In genomic region chr7:113150789-113151188, GRCm38 (mm10) we compare ENCODE assay signal across 8 mouse cellular contexts. TPM values are rescaled to one million over a fixed set of nuclear protein-coding genes. Genes with fewer than 3 reads are reported as not detected.
DNase-seq lines count a peak whose midpoint lies in the region; ATAC-seq and TF ChIP-seq lines count a peak whose summit lies in the region.

No protein-coding gene starts in this region.

- H3K4me3 ChIP-seq in forebrain, embryonic 10.5 days: no peak overlapping the region
- no peak overlapping the region for H3K4me3 ChIP-seq in forebrain, embryonic 11.5 days (ENCODE audit: low read depth, low read length)
- H3K4me3 ChIP-seq in midbrain, embryonic 11.5 days (ENCODE audit: low read depth, low read length): no peak overlapping the region
- H3K4me3 ChIP-seq in midbrain, embryonic 13.5 days (replicated peaks): no peak overlapping the region
- no peak overlapping the region for H3K4me3 ChIP-seq in kidney, postnatal 0 days (replicated peaks; ENCODE audit: low read depth, low read length)

- H3K9me3 ChIP-seq in forebrain, embryonic 10.5 days: no peaks in the 10 kb centered on the region
- H3K9me3 ChIP-seq in forebrain, embryonic 11.5 days (ENCODE audit: control insufficient read depth, low read length): no peaks in the 10 kb centered on the region
- no peaks in the 10 kb centered on the region for H3K9me3 ChIP-seq in midbrain, embryonic 11.5 days (ENCODE audit: control insufficient read depth, low read length)
- H3K9me3 ChIP-seq in midbrain, embryonic 13.5 days: no peaks in the 10 kb centered on the region
- no peaks in the 10 kb centered on the region for H3K9me3 ChIP-seq in kidney, postnatal 0 days (replicated peaks; ENCODE audit: low read length)

- no peak for DNase-seq in forebrain, embryonic 10.5 days (ENCODE audit: extremely low spot score, low spot score)
- no peak for DNase-seq in forebrain, embryonic 11.5 days (ENCODE audit: low spot score)
- peak; percentile 81 for DNase-seq in midbrain, embryonic 11.5 days (ENCODE audit: low spot score, missing footprints)
- peak; percentile 62 for DNase-seq in kidney, postnatal 0 days (ENCODE audit: low spot score)
- no peak for DNase-seq in frontal cortex, postnatal 10 days (ENCODE audit: low spot score in 2 of 2)
- DNase-seq in thymus, postnatal 14 days: no peak
- no peak for DNase-seq in right cerebral cortex, postnatal 25 days

- no peak overlapping the region for H3K4me2 ChIP-seq in forebrain, embryonic 11.5 days (ENCODE audit: low read depth, low read length, severe bottlenecking)
- no peak overlapping the region for H3K4me2 ChIP-seq in midbrain, embryonic 11.5 days
- H3K4me2 ChIP-seq in midbrain, embryonic 13.5 days (replicated peaks): no peak overlapping the region
- no peak overlapping the region for H3K4me2 ChIP-seq in kidney, postnatal 0 days (ENCODE audit: low read length)

- no peak for ATAC-seq in forebrain, embryonic 11.5 days (replicated peaks; ENCODE audit: low FRiP score)
- ATAC-seq in midbrain, embryonic 11.5 days (ENCODE audit: low FRiP score): no peak
- no peak for ATAC-seq in midbrain, embryonic 13.5 days
- ATAC-seq in kidney, postnatal 0 days (replicated peaks; ENCODE audit: low FRiP score, low read depth): no peak

- no peaks in the 10 kb centered on the region for H3K36me3 ChIP-seq in forebrain, embryonic 10.5 days (replicated peaks)
- H3K36me3 ChIP-seq in forebrain, embryonic 11.5 days (ENCODE audit: control insufficient read depth, insufficient read depth, low read length): no peaks in the 10 kb centered on the region
- H3K36me3 ChIP-seq in midbrain, embryonic 11.5 days (ENCODE audit: control insufficient read depth, insufficient read depth, low read length): no peaks in the 10 kb centered on the region
- H3K36me3 ChIP-seq in midbrain, embryonic 13.5 days: no peaks in the 10 kb centered on the region
- no peaks in the 10 kb centered on the region for H3K36me3 ChIP-seq in kidney, postnatal 0 days (ENCODE audit: insufficient read depth, low read length)

- WGBS in forebrain, embryonic 10.5 days: 75% methylated on average over 6 of the region's 6 CpGs
- 66% methylated on average over 6 of the region's 6 CpGs for WGBS in forebrain, embryonic 11.5 days
- WGBS in midbrain, embryonic 11.5 days: 56% methylated on average over 6 of the region's 6 CpGs
- 57% methylated on average over 6 of the region's 6 CpGs for WGBS in midbrain, embryonic 13.5 days
- 36% methylated on average over 6 of the region's 6 CpGs for WGBS in kidney, postnatal 0 days

- H3K27ac ChIP-seq in forebrain, embryonic 10.5 days: peak overlapping the region; percentile 4; the same call in 1 of the 2 replicates
- H3K27ac ChIP-seq in forebrain, embryonic 11.5 days (ENCODE audit: low read depth, low read length): no peak overlapping the region
- no peak overlapping the region for H3K27ac ChIP-seq in midbrain, embryonic 11.5 days (ENCODE audit: low read depth, low read length)
- H3K27ac ChIP-seq in midbrain, embryonic 13.5 days: no peak overlapping the region
- H3K27ac ChIP-seq in kidney, postnatal 0 days: peak overlapping the region; percentile 60

- no peak overlapping the region for H3K9ac ChIP-seq in forebrain, embryonic 11.5 days (ENCODE audit: low read length)
- H3K9ac ChIP-seq in midbrain, embryonic 11.5 days (ENCODE audit: low read length): no peak overlapping the region
- no peak overlapping the region for H3K9ac ChIP-seq in midbrain, embryonic 13.5 days (replicated peaks)
- H3K9ac ChIP-seq in kidney, postnatal 0 days (ENCODE audit: low read depth, low read length): no peak overlapping the region

- H3K27me3 ChIP-seq in forebrain, embryonic 10.5 days (ENCODE audit: poor library complexity, severe bottlenecking): peaks cover 18% of the 10 kb centered on the region
- H3K27me3 ChIP-seq in forebrain, embryonic 11.5 days (ENCODE audit: control insufficient read depth, insufficient read depth, low read length): no peaks in the 10 kb centered on the region
- H3K27me3 ChIP-seq in midbrain, embryonic 11.5 days (ENCODE audit: control insufficient read depth, insufficient read depth, low read length): no peaks in the 10 kb centered on the region
- peaks cover 4% of the 10 kb centered on the region; the same call in 1 of the 2 replicates for H3K27me3 ChIP-seq in midbrain, embryonic 13.5 days
- H3K27me3 ChIP-seq in kidney, postnatal 0 days (ENCODE audit: insufficient read depth, low read length): no peaks in the 10 kb centered on the region

- TF ChIP-seq CTCF in kidney, postnatal 0 days (IDR thresholded peaks at IDR 0.05; ENCODE audit: low read depth): no peak

- peaks cover 39% of the 10 kb centered on the region for H3K4me1 ChIP-seq in forebrain, embryonic 10.5 days
- peaks cover 2% of the 10 kb centered on the region; the same call in 1 of the 2 replicates for H3K4me1 ChIP-seq in forebrain, embryonic 11.5 days (replicated peaks; ENCODE audit: control insufficient read depth, insufficient read depth, low read length)
- H3K4me1 ChIP-seq in midbrain, embryonic 11.5 days (ENCODE audit: control insufficient read depth, insufficient read depth, low read length): peaks cover 14% of the 10 kb centered on the region
- peaks cover 13% of the 10 kb centered on the region for H3K4me1 ChIP-seq in midbrain, embryonic 13.5 days (replicated peaks)
- H3K4me1 ChIP-seq in kidney, postnatal 0 days (replicated peaks; ENCODE audit: insufficient read depth, low read length): peaks cover 6% of the 10 kb centered on the region; the same call in 1 of the 2 replicates

RNA-seq across cellular contexts. Expression of gene Arntl, which starts 56.5 kb away (rescaled TPM):
- 7.7 and 8.6 TPM in 2 replicates for polyA plus RNA-seq in forebrain, embryonic 10.5 days (2016; fragmentation: Nextera tagmentation; extraction: Ambion mirVana)
- 9.2 and 11.6 TPM in 2 replicates for polyA plus RNA-seq in forebrain, embryonic 11.5 days (2014; fragmentation: Nextera tagmentation; extraction: Ambion mirVana)
- 5.1 and 6.4 TPM in 2 replicates for polyA plus RNA-seq in midbrain, embryonic 11.5 days (2014; fragmentation: Nextera tagmentation; extraction: Ambion mirVana)
- polyA plus RNA-seq in midbrain, embryonic 13.5 days (2015; fragmentation: Nextera tagmentation; extraction: Ambion mirVana): 9.4 and 12.0 TPM in 2 replicates
- 12.6 and 13.2 TPM in 2 replicates for polyA plus RNA-seq in kidney, postnatal 0 days (2015; fragmentation: Nextera tagmentation; extraction: Ambion mirVana)

Comparison
In these comparisons a context has a peak if more than half of its experiments do, and no peak if none do; other contexts are left out.
1. H3K27ac ChIP-seq: peak in forebrain, embryonic 10.5 days (single experiment) and kidney, postnatal 0 days (single experiment); none in forebrain, embryonic 11.5 days (single experiment), midbrain, embryonic 11.5 days (single experiment) and midbrain, embryonic 13.5 days (single experiment).
2. DNase-seq: peak in midbrain, embryonic 11.5 days (single experiment) and kidney, postnatal 0 days (single experiment); none in forebrain, embryonic 10.5 days (single experiment), forebrain, embryonic 11.5 days (single experiment), frontal cortex, postnatal 10 days (0 of 2), thymus, postnatal 14 days (single experiment) and right cerebral cortex, postnatal 25 days (single experiment).